Mouse (Mus musculus): Measurements from ENCODE around the gene A930002H24Rik. TPM values are rescaled to one million over a fixed set of nuclear protein-coding genes. Genes with fewer than 3 reads are reported as not detected.

The A930002H24Rik gene
- total and polyA plus RNA-seq, 2 experiments from 2014 or later, result 2.8 to 8.4 TPM

DNA sequence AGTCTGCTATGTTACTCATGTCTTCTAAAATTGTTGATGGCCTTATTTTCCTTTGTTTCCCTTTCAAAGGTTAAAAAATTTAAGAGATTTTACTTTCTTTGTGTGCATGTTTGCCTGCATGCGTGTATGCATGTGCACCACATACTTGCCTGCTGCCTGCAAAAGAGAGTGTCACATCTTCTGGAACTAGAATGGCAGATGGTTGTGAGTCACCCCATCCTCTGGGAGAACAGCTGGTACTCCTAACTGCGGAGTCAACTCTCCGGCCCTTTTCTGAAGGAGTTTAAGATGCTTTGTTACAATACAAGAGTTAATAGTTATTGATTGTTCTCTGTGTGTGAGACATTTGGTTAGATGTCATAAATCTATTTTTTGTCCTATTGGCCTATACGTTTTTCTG lies 15.3 kb upstream of the A930002H24Rik start:
- peak; percentile 16 for DNase-seq (ENCODE audit: low spot score)
- ATAC-seq, result no peak

GRCm38 (mm10) chr17:63871773-63872172 lies 8.2 kb upstream of the A930002H24Rik start:
- no peaks in the 10 kb centered on the region for H3K36me3 ChIP-seq (ENCODE audit: insufficient read depth, low read length)
- no peaks in the 10 kb centered on the region for H3K9me3 ChIP-seq (ENCODE audit: low read length)
- ATAC-seq (no peak), DNase-seq (ENCODE audit: low spot score) (no peak)
- TF ChIP-seq CTCF (IDR thresholded peaks at IDR 0.05; ENCODE audit: low read depth), result no peak
- no peak overlapping the region for H3K4me3 ChIP-seq (ENCODE audit: low read length)
- WGBS, result 91% methylated on average over 7 of the region's 7 CpGs
- no peak overlapping the region for H3K9ac ChIP-seq (replicated peaks; ENCODE audit: low read length)
- no peaks in the 10 kb centered on the region for H3K27me3 ChIP-seq (ENCODE audit: insufficient read depth, low read length)
- no peak overlapping the region for H3K27ac ChIP-seq
- no peak overlapping the region for H3K4me2 ChIP-seq (ENCODE audit: low read depth, low read length)
- H3K4me1 ChIP-seq (ENCODE audit: insufficient read depth, low read length), result no peaks in the 10 kb centered on the region

More for the DNA sequence above, 15.3 kb upstream of the A930002H24Rik start:
- WGBS, result 63% methylated on average over 4 of the region's 4 CpGs
- Histone ChIP-seq H3K27ac (no peak overlapping the region), H3K36me3 (ENCODE audit: insufficient read depth, low read length) (no peaks in the 10 kb centered on the region), H3K4me3 (ENCODE audit: low read length) (no peak overlapping the region), H3K9ac (replicated peaks; ENCODE audit: low read length) (no peak overlapping the region), H3K4me2 (ENCODE audit: low read depth, low read length) (no peak overlapping the region), H3K9me3 (ENCODE audit: low read length) (no peaks in the 10 kb centered on the region), H3K27me3 (ENCODE audit: insufficient read depth, low read length) (no peaks in the 10 kb centered on the region), H3K4me1 (ENCODE audit: insufficient read depth, low read length) (no peaks in the 10 kb centered on the region)
- no peak for TF ChIP-seq CTCF (IDR thresholded peaks at IDR 0.05; ENCODE audit: low read depth)

- DNase-seq (ENCODE audit: low spot score), result peak; percentile 59
- no peaks in the 10 kb centered on the region for H3K27me3 ChIP-seq (ENCODE audit: insufficient read depth, low read length)
- no peak for TF ChIP-seq CTCF (IDR thresholded peaks at IDR 0.05; ENCODE audit: low read depth)
- under 1% methylated on average over 44 of the region's 48 CpGs for WGBS
- peaks cover 5% of the 10 kb centered on the region; the same call in 1 of the 2 replicates for H3K4me1 ChIP-seq (ENCODE audit: insufficient read depth, low read length)
- H3K4me3 ChIP-seq (ENCODE audit: low read length), result peak overlapping the region; percentile 95
- peak overlapping the region; percentile 87 for H3K27ac ChIP-seq
- H3K9ac ChIP-seq (replicated peaks; ENCODE audit: low read length), result peak overlapping the region; percentile 95
- peak; percentile 77 for ATAC-seq
- no peaks in the 10 kb centered on the region for H3K36me3 ChIP-seq (ENCODE audit: insufficient read depth, low read length)
- H3K9me3 ChIP-seq (ENCODE audit: low read length), result no peaks in the 10 kb centered on the region
- H3K4me2 ChIP-seq (ENCODE audit: low read depth, low read length), result peak overlapping the region; percentile 67
These were observed 580 bp upstream of the A930002H24Rik start for GRCm38 (mm10) chr17:63864171-63864571.

DNA sequence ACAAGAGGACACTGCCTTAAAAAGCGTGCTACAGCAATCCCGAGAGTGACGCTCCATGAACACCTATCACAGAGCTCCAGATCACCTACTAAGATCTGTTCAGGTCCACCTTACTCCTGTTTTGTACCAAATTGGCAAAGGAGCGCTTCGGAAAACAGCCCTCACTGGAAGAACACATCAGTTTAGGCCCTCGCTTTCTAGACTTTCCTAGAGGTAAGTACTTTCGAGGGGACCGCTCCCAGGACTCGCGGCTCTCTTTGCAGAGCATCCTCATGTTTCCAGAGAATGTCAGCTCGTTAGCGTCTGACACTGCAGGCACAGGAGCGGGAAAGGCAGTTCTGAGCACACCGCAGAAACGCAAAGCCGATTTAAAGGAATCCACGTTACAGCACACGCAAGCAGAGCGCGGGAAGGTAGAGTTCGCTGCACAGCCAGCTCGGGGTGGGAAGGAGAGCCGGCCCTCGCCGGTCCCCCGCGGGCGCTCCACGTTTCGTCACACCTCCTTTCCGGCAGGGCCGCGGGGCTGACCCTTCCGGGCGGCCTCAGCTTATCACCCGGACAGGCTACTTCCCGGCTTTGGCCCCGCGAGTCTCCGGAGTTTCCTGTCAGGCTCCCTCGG lies 470 bp downstream of the A930002H24Rik start, which contains the start of gene Fer:
Gene Fer (plus strand): TSS at position 51 of the 619 bp plus-strand sequence.
- TF ChIP-seq CTCF (IDR thresholded peaks at IDR 0.05; ENCODE audit: low read depth), result no peak
- Histone ChIP-seq H3K4me2 (ENCODE audit: low read depth, low read length) (peak within 1 kb of the TSS; percentile 97), H3K27ac (peak within 1 kb of the TSS; percentile 87), H3K27me3 (ENCODE audit: insufficient read depth, low read length) (no peaks in the 10 kb centered on the region), H3K9ac (replicated peaks; ENCODE audit: low read length) (peak within 1 kb of the TSS; percentile 95), H3K4me3 (ENCODE audit: low read length) (peak within 1 kb of the TSS; percentile 95), H3K4me1 (ENCODE audit: insufficient read depth, low read length) (peaks cover 5% of the 10 kb centered on the region; the same call in 1 of the 2 replicates), H3K9me3 (ENCODE audit: low read length) (no peaks in the 10 kb centered on the region), H3K36me3 (ENCODE audit: insufficient read depth, low read length) (no peaks in the 10 kb centered on the region)
- WGBS, result 2% methylated on average over 41 of the region's 41 CpGs
- peak; percentile 57 for DNase-seq (ENCODE audit: low spot score)
- ATAC-seq, result no peak; the same call in 1 of the 2 replicates

DNA sequence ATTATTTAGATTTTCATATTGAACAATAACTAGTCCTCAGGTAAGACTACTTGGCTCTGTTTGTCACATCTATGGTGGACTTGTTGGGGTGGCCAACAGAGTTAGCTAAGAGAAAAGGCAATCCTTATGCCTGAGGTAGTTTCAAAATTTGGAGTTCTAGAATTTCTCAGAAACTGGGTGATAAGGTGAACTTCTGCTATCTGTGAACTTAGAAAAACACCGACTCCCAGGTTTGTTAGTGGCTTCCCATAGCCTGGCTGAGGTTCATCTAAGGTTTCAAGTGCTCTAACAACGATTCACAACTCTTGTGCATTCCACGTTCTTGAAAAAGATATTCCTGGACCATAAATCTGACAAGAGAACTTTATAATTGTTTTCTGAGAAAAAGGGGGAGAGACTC lies 1.2 kb downstream of the A930002H24Rik start:
- H3K4me3 ChIP-seq (ENCODE audit: low read length), result no peak overlapping the region
- DNase-seq (ENCODE audit: low spot score), result no peak
- H3K9ac ChIP-seq (replicated peaks; ENCODE audit: low read length), result no peak overlapping the region
- no peaks in the 10 kb centered on the region for H3K27me3 ChIP-seq (ENCODE audit: insufficient read depth, low read length)
- no peak for ATAC-seq
- TF ChIP-seq CTCF (IDR thresholded peaks at IDR 0.05; ENCODE audit: low read depth), result no peak
- H3K36me3 ChIP-seq (ENCODE audit: insufficient read depth, low read length), result no peaks in the 10 kb centered on the region
- 80% methylated on average over 3 of the region's 3 CpGs for WGBS
- peak overlapping the region; percentile 97 for H3K4me2 ChIP-seq (ENCODE audit: low read depth, low read length)
- H3K27ac ChIP-seq, result no peak overlapping the region
- peaks cover 5% of the 10 kb centered on the region; the same call in 1 of the 2 replicates for H3K4me1 ChIP-seq (ENCODE audit: insufficient read depth, low read length)
- H3K9me3 ChIP-seq (ENCODE audit: low read length), result no peaks in the 10 kb centered on the region

- H3K27ac ChIP-seq, result no peak overlapping the region
- no peak overlapping the region for H3K9ac ChIP-seq (replicated peaks; ENCODE audit: low read length)
- no peaks in the 10 kb centered on the region for H3K27me3 ChIP-seq (ENCODE audit: insufficient read depth, low read length)
- 51% methylated on average over 4 of the region's 4 CpGs for WGBS
- peaks cover 5% of the 10 kb centered on the region; the same call in 1 of the 2 replicates for H3K4me1 ChIP-seq (ENCODE audit: insufficient read depth, low read length)
- TF ChIP-seq CTCF (IDR thresholded peaks at IDR 0.05; ENCODE audit: low read depth), result no peak
- H3K9me3 ChIP-seq (ENCODE audit: low read length), result no peaks in the 10 kb centered on the region
- no peak overlapping the region for H3K4me2 ChIP-seq (ENCODE audit: low read depth, low read length)
- H3K36me3 ChIP-seq (ENCODE audit: insufficient read depth, low read length), result no peaks in the 10 kb centered on the region
- no peak for ATAC-seq
- peak; percentile 65 for DNase-seq (ENCODE audit: low spot score)
- no peak overlapping the region for H3K4me3 ChIP-seq (ENCODE audit: low read length)
These were observed 2.6 kb downstream of the A930002H24Rik start for GRCm38 (mm10) chr17:63860988-63861387.

GRCm38 (mm10) chr17:63857023-63857544 lies 6.5 kb downstream of the A930002H24Rik start:
- no peaks in the 10 kb centered on the region for H3K36me3 ChIP-seq (ENCODE audit: insufficient read depth, low read length)
- TF ChIP-seq CTCF (IDR thresholded peaks at IDR 0.05; ENCODE audit: low read depth), result no peak
- WGBS, result 92% methylated on average over 7 of the region's 7 CpGs
- no peak overlapping the region for H3K9ac ChIP-seq (replicated peaks; ENCODE audit: low read length)
- ATAC-seq, result no peak
- H3K27ac ChIP-seq, result no peak overlapping the region
- no peaks in the 10 kb centered on the region for H3K9me3 ChIP-seq (ENCODE audit: low read length)
- H3K4me3 ChIP-seq (ENCODE audit: low read length), result no peak overlapping the region
- H3K4me2 ChIP-seq (ENCODE audit: low read depth, low read length), result no peak overlapping the region
- no peaks in the 10 kb centered on the region for H3K27me3 ChIP-seq (ENCODE audit: insufficient read depth, low read length)
- no peak for DNase-seq (ENCODE audit: low spot score)
- H3K4me1 ChIP-seq (ENCODE audit: insufficient read depth, low read length), result no peaks in the 10 kb centered on the region

All from hindbrain, postnatal 0 days (tissue).